Mouse (Mus musculus): ENCODE data around the gene Cd24a. TPM values are rescaled to one million over a fixed set of nuclear protein-coding genes. Genes with fewer than 3 reads are reported as not detected.

The Cd24a gene
- total and polyA plus RNA-seq, 3 experiments, result 469 to 2,766 (median 2,120) TPM

DNA sequence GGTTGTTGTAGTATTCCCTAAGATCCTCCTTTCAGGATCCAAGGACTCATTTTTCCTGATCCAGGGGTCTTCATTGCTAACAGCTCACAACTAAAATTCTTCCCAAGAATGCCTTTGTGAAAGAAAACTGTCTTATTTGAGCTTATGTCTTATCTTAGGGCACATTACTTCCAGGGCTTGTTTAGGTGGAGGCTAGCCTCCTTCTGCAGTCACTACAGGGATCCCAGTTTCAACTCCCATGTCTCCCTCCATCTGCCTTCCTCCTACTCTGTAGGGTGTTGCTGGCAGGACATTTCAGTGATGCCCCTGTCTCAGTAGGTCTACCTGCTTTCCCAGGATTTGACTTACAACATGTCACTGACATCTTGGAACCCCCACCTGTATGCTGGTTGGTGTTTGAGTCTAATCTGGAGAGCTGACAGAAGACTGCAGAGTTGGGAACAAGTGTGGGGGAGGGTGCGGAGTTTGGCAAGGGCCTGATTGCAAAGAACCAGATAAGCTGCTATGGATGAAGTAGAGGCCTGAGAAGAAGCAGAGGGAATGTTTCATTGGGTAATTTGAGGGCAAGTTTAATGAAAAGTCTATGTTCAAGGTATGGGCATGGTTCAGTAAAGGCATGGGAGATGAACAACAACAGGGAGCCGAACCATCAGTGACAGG lies 20.1 kb downstream of the Cd24a start:
- dilution Hi-C loops (cut with MboI; ENCODE audit: extremely low pct_ligation_motif_present, extremely low pct_unique_long_range_greater_than_20kb, low sequenced_read_pairs), result no loop called here
- TF ChIP-seq MEF2A (IDR thresholded peaks at IDR 0.05; ENCODE audit: borderline replicate concordance, low read depth, low read length) (no peak), PAX5 (IDR thresholded peaks at IDR 0.05; ENCODE audit: low read length) (no peak), JUND (conservative IDR thresholded peaks at IDR 0.05; ENCODE audit: low read depth, low read length) (no peak)
- Histone ChIP-seq H3K4me3 (replicated peaks in 1 of 3; ENCODE audit: low read depth in 2 of 3, low read length in 2 of 3, poor library complexity in 1 of 3) (no peak overlapping the region), H3K9me3 (replicated peaks; ENCODE audit: low read length) (no peaks in the 10 kb centered on the region), H3K9ac (ENCODE audit: insufficient read depth, low read depth) (no peak overlapping the region), H3K27me3 (replicated peaks) (no peaks in the 10 kb centered on the region), H3K27ac (ENCODE audit: insufficient read depth, low read depth) (no peak overlapping the region), H3K79me2 (replicated peaks; ENCODE audit: control insufficient read depth, extremely low read depth, insufficient read depth, poor library complexity, severe bottlenecking) (no peaks in the 10 kb centered on the region), H3K4me1 (ENCODE audit: control insufficient read depth in 1 of 2, insufficient read depth in 2 of 2) (peaks cover 5% of the 10 kb centered on the region in 2 experiments; a peak in 1 of 4 replicates), H3K36me3 (replicated peaks in 1 of 2; ENCODE audit: control insufficient read depth in 1 of 2, insufficient read depth in 1 of 2, low read length in 1 of 2) (no peaks in the 10 kb centered on the region), H3K4me2 (ENCODE audit: insufficient read depth, low read depth, poor library complexity, severe bottlenecking) (no peak overlapping the region)
- in situ Hi-C loops (cut with MboI; ENCODE audit: low pct_ligation_motif_present, low pct_unique_long_range_greater_than_20kb, low sequenced_read_pairs), result no loop called here
- no peak for DNase-seq (ENCODE audit: extremely low read depth)

DNA sequence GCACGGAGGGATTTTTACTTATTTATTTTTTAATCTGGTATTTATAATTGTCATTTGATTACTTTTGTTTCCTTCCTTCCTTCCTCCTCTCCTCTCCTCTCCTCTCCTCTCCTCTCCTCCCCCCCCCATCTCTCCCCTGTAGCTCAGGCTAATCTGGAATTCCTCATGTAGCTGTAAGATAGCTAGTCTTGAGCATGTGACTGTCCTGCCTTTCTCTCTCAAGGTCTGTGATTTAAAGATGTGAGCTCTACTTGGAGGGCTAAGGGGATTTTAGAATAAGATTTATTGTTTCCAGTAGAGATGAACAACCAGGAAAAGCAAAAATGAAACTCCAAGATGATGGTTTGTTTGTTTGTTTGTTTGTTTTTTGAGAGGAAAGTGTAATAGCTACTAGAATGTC lies 23.0 kb downstream of the Cd24a start:
- no peaks in the 10 kb centered on the region for H3K4me1 ChIP-seq (ENCODE audit: control insufficient read depth in 1 of 2, insufficient read depth in 2 of 2)
- no peak for TF ChIP-seq USF2 (conservative IDR thresholded peaks at IDR 0.05; ENCODE audit: low read depth, low read length)
- TF ChIP-seq GABPA (IDR thresholded peaks at IDR 0.05; ENCODE audit: insufficient replicate concordance, low read depth, low read length), result no peak
- TF ChIP-seq ZC3H11A (IDR thresholded peaks at IDR 0.05; ENCODE audit: low read depth, low read length), result no peak
- TF ChIP-seq ZKSCAN1 (IDR thresholded peaks at IDR 0.05; ENCODE audit: borderline replicate concordance, low read depth, low read length), result no peak
- no peak for TF ChIP-seq USF1 (IDR thresholded peaks at IDR 0.05; ENCODE audit: low read depth, low read length)
- no peak for TF ChIP-seq POLR2AphosphoS2 (IDR thresholded peaks at IDR 0.05; ENCODE audit: low read depth, low read length)
- no peak for TF ChIP-seq MEF2A (IDR thresholded peaks at IDR 0.05; ENCODE audit: borderline replicate concordance, low read depth, low read length)
- TF ChIP-seq ZNF384 (IDR thresholded peaks at IDR 0.05; ENCODE audit: low read depth, low read length), result no peak
- no peak for TF ChIP-seq MXI1 (IDR thresholded peaks at IDR 0.05; ENCODE audit: low read depth, low read length)
- no peak for TF ChIP-seq CTCF (conservative IDR thresholded peaks at IDR 0.05 in 1 of 2, IDR thresholded peaks at IDR 0.05 in 1 of 2; ENCODE audit: low read depth in 2 of 2, low read length in 2 of 2)
- TF ChIP-seq EP300 (IDR thresholded peaks at IDR 0.05; ENCODE audit: low read length), result no peak
- TF ChIP-seq ETS1 (conservative IDR thresholded peaks at IDR 0.05; ENCODE audit: low read depth, low read length), result no peak
- TF ChIP-seq JUN (IDR thresholded peaks at IDR 0.05; ENCODE audit: insufficient read depth, low read depth, low read length), result no peak
- no peak for TF ChIP-seq JUND (conservative IDR thresholded peaks at IDR 0.05; ENCODE audit: low read depth, low read length)
- H3K36me3 ChIP-seq (replicated peaks in 1 of 2; ENCODE audit: control insufficient read depth in 1 of 2, insufficient read depth in 1 of 2, low read length in 1 of 2), result no peaks in the 10 kb centered on the region
- H3K27me3 ChIP-seq (replicated peaks), result no peaks in the 10 kb centered on the region
- no peak overlapping the region for H3K4me3 ChIP-seq (replicated peaks in 1 of 3; ENCODE audit: low read depth in 2 of 3, low read length in 2 of 3, poor library complexity in 1 of 3)
- no peak overlapping the region for H3K9ac ChIP-seq (ENCODE audit: insufficient read depth, low read depth)
- no peak overlapping the region for H3K27ac ChIP-seq (ENCODE audit: insufficient read depth, low read depth)
- dilution Hi-C loops (cut with MboI; ENCODE audit: extremely low pct_ligation_motif_present, extremely low pct_unique_long_range_greater_than_20kb, low sequenced_read_pairs), result no loop called here
- H3K4me2 ChIP-seq (ENCODE audit: insufficient read depth, low read depth, poor library complexity, severe bottlenecking), result no peak overlapping the region
- no peaks in the 10 kb centered on the region for H3K79me2 ChIP-seq (replicated peaks; ENCODE audit: control insufficient read depth, extremely low read depth, insufficient read depth, poor library complexity, severe bottlenecking)
- no peaks in the 10 kb centered on the region for H3K9me3 ChIP-seq (replicated peaks; ENCODE audit: low read length)
- in situ Hi-C loops (cut with MboI; ENCODE audit: low pct_ligation_motif_present, low pct_unique_long_range_greater_than_20kb, low sequenced_read_pairs), result no loop called here
- no peak for DNase-seq (ENCODE audit: extremely low read depth)
